Mouse (Mus musculus) kidney, adult 10 weeks (tissue): ENCODE results near the gene Gm906. TPM values are rescaled to one million over a fixed set of nuclear protein-coding genes. Genes with fewer than 3 reads are reported as not detected.

Experiments
- polyA plus RNA-seq: library from polyadenylated mRNA; stranded (reverse); fragments of 350-450 nt; fragmentation: Illumina TruSeq; extraction: RNeasy Lipid Tissue Mini Kit (QIAGEN cat#74804); gene quantifications from one replicate; pipeline ENCODE4 v1.2.3, GENCODE M21; 2014; ENCODE audit warnings: low read depth, low replicate concordance

Gm906 gene
- 7.2 TPM for polyA plus RNA-seq

DNA sequence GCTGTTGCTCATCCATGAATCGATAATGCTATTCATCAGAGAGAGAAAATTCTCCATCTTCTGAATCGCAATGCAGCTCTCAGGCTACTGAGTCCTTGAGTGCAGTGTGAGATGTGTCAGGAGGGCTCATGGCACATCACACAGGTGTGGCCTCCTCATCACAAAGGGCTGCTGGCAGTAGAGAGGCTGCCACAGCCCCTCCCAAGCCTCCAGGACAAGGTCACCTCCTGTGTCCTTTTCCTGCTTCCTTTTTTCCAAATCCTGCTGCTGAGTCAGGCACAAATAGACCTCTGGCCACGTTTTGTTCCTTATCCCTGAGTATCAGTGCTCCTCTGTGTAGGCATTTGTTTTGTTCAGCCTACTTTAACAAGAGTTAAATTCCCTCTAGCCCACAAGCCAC lies at the start of gene Gm906:
Gene Gm906, minus strand, starts transcription at position 101 of the 400 bp plus-strand sequence.

Other genes with a start within 250 kb of the Gm906 start
- gene Fbxw17, start 167.6 kb upstream of the Gm906 start, polyA plus RNA-seq = 4.2 TPM
- gene Gm47429, start 193.6 kb upstream of the Gm906 start, polyA plus RNA-seq = not detected
- not detected for gene Nutm2, start 217.0 kb upstream of the Gm906 start, polyA plus RNA-seq